Mouse (Mus musculus): Measurements from ENCODE around the gene Slc5a5. TPM values are rescaled to one million over a fixed set of nuclear protein-coding genes. Genes with fewer than 3 reads are reported as not detected.

Gene Slc5a5
- polyA plus RNA-seq, 1 experiment, result 16.0 TPM

DNA sequence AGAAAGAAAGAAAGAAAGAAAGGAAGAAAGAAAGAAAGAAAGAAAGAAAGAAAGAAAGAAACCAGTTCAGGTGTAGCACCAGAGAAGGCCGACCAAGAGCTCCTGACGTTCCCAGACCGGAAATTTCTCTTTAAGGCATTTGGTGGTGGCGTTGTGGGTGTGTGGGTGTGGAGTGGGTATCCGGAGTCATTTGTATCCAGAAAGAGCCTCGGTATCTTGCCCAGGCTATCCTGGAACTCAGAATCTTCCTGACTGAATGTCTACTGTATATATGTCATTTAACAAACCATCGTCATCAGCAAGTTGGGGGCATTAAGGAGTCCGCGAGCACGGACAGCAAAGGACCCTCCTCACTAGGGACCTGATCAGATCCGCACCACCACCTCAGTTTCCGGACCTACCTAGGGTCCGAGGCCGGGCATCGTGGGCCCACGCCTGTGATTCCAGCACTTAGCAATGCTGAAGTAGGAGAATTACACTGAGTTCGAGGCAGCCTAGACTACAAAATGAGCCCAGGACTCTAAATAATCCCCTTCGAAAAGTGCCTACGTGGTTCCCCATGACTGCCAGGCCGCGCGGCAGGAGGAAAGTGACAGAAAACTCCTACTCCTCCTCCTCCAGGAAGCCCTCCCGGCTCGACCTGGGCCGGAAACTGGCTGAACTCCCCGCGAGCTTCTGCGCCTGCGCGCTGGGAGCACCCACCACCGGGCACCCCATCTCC, 19.8 kb downstream of the Slc5a5 start:
- TF ChIP-seq CTCF (IDR thresholded peaks at IDR 0.05; ENCODE audit: extremely low read depth, insufficient read depth, low read length) (no peak), POLR2A (IDR thresholded peaks at IDR 0.05; ENCODE audit: extremely low read depth, insufficient read depth, low read length) (no peak)
- Histone ChIP-seq H3K4me3 (ENCODE audit: insufficient read depth, low read length) (peak overlapping the region; percentile 71), H3K27ac (ENCODE audit: insufficient read depth, low read length) (peak overlapping the region; percentile 31; the same call in 1 of the 2 replicates), H3K4me1 (ENCODE audit: control insufficient read depth, insufficient read depth, low read length) (no peaks in the 10 kb centered on the region)

DNA sequence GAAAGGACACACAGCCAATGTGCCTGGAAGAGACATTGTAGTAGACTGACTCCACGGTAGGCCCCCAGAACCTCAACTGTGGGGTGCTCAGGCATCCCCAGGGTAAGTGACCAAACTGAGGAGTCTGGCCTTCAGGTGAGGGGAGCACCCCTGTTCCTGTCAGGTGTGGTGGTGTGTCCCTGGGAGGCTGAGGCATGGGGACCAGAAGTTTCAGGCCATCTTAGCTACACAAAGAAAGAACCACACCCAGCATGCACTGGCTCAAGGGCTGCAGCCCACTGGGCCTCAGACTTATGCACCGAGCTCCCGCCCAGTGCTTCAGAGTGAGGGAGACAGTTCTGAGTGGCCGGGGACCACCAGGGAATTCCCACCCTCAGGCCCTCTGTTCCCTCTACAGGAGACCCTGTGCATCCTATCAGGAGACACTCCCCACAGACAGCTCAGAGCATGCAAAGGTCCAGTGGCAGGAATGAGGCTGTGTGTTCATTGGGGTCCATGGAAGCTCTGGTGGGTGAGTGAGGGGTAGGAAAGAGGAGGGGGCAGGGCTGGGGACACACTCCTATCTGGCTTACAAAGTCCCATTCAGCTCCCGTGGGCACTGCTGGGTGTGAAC, 21.3 kb downstream of the Slc5a5 start:
- TF ChIP-seq POLR2A (IDR thresholded peaks at IDR 0.05; ENCODE audit: extremely low read depth, insufficient read depth, low read length), result no peak
- TF ChIP-seq CTCF (IDR thresholded peaks at IDR 0.05; ENCODE audit: extremely low read depth, insufficient read depth, low read length), result no peak
- Histone ChIP-seq H3K27ac (ENCODE audit: insufficient read depth, low read length) (no peak overlapping the region), H3K4me1 (ENCODE audit: control insufficient read depth, insufficient read depth, low read length) (no peaks in the 10 kb centered on the region), H3K4me3 (ENCODE audit: insufficient read depth, low read length) (no peak overlapping the region)

DNA sequence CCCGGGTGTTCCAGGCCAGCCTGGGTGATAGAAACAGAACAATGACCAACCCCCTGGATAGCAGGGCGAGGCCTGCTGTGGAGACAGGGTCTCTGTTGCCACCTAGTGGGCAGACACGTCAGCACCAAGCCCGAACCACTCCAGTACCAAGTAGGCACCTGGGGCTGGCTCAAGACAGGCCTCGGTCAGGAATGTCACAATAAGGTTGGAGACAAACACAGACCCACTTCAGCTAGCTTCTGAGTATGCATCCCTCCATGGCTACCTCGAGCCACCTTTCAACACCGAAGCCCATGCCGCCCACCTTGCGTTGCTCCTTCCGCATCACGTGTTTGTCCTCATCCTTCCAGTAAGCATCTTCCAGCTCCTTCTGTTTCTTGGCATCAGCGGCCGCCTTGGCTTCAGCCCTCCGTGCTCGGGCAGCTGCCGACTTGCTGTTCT, 22.9 kb downstream of the Slc5a5 start:
- no peaks in the 10 kb centered on the region; the same call in 1 of the 2 replicates for H3K4me1 ChIP-seq (ENCODE audit: control insufficient read depth, insufficient read depth, low read length)
- no peak overlapping the region for H3K27ac ChIP-seq (ENCODE audit: insufficient read depth, low read length)
- TF ChIP-seq CTCF (IDR thresholded peaks at IDR 0.05; ENCODE audit: extremely low read depth, insufficient read depth, low read length) (peak; percentile 88), POLR2A (IDR thresholded peaks at IDR 0.05; ENCODE audit: extremely low read depth, insufficient read depth, low read length) (no peak)
- H3K4me3 ChIP-seq (ENCODE audit: insufficient read depth, low read length), result no peak overlapping the region

DNA sequence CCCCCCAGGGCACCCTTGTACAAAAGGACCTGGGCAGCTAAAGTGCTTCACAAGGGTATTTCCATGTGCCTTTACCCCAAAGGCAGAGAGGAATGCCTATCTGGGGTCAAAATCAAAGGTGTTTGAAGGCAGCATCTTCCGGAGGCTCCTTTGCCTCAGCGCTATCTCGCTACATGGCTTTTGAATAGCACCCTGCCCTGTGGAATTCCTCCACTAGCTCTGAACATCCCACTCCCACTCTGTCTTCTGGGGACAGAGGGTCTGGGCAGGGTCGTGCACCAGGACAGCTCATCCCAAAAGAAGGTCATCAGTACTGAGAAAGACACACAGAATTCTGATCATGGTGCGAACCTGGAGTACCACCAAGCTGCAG, 23.4 kb downstream of the Slc5a5 start:
- no peak overlapping the region for H3K4me3 ChIP-seq (ENCODE audit: insufficient read depth, low read length)
- no peak overlapping the region for H3K27ac ChIP-seq (ENCODE audit: insufficient read depth, low read length)
- TF ChIP-seq CTCF (IDR thresholded peaks at IDR 0.05; ENCODE audit: extremely low read depth, insufficient read depth, low read length) (no peak), POLR2A (IDR thresholded peaks at IDR 0.05; ENCODE audit: extremely low read depth, insufficient read depth, low read length) (no peak)
- H3K4me1 ChIP-seq (ENCODE audit: control insufficient read depth, insufficient read depth, low read length), result no peaks in the 10 kb centered on the region; the same call in 1 of the 2 replicates

DNA sequence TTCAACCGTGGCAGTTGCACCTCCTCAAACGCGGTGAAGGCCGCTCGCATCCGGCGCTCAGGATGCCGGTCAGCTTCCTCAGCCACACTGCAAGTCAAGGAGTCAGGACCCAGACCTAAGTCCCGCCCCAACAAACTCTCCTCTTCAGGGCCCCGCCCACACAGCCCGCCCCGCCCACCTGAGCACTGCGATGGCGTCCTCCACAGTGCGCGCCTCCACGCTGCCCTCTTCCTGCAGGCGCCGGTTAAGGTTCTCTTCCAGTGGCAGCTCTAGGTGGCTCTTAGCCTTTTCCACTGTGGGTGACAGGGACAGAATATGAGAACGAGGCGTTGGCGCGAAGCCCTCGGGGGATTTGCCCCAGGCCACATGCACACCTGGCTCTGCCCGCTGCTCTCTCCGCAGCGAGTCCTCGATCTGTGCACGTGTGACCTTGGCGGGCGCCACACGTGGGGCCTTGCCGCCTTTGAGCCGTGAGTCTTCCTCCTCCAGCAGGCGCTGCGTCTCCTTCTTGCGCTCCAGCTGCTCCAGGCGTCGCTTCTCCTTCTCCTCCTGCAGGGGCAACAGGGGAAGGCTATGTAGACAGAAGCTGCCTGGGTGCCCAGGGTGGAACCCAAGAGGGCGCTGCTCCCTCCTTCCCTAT, 23.9 kb downstream of the Slc5a5 start:
- Histone ChIP-seq H3K4me1 (ENCODE audit: control insufficient read depth, insufficient read depth, low read length) (no peaks in the 10 kb centered on the region; the same call in 1 of the 2 replicates), H3K4me3 (ENCODE audit: insufficient read depth, low read length) (no peak overlapping the region), H3K27ac (ENCODE audit: insufficient read depth, low read length) (no peak overlapping the region)
- TF ChIP-seq POLR2A (IDR thresholded peaks at IDR 0.05; ENCODE audit: extremely low read depth, insufficient read depth, low read length) (no peak), CTCF (IDR thresholded peaks at IDR 0.05; ENCODE audit: extremely low read depth, insufficient read depth, low read length) (no peak)

DNA sequence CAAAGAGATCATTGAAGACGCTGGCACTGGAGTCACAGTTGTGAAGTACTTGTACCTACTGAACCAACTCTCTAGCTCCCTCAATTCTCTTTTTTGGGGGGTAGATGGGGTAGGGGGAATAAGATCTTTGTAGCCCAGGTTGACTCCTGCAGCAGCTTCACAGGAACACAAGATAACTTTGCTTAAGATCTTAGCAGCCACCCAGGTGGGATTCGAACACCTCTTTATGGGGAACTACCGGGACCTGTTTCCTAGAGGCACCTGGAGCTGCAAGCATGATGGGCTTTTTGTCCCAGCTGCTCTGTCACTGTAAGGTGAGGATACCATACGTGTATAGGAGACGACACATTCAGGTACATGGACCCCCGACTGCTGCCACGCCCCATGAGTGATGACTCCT, 26.0 kb downstream of the Slc5a5 start:
- TF ChIP-seq POLR2A (IDR thresholded peaks at IDR 0.05; ENCODE audit: extremely low read depth, insufficient read depth, low read length) (no peak), CTCF (IDR thresholded peaks at IDR 0.05; ENCODE audit: extremely low read depth, insufficient read depth, low read length) (no peak)
- no peak overlapping the region for H3K4me3 ChIP-seq (ENCODE audit: insufficient read depth, low read length)
- H3K27ac ChIP-seq (ENCODE audit: insufficient read depth, low read length), result no peak overlapping the region
- no peaks in the 10 kb centered on the region; the same call in 1 of the 2 replicates for H3K4me1 ChIP-seq (ENCODE audit: control insufficient read depth, insufficient read depth, low read length)

DNA sequence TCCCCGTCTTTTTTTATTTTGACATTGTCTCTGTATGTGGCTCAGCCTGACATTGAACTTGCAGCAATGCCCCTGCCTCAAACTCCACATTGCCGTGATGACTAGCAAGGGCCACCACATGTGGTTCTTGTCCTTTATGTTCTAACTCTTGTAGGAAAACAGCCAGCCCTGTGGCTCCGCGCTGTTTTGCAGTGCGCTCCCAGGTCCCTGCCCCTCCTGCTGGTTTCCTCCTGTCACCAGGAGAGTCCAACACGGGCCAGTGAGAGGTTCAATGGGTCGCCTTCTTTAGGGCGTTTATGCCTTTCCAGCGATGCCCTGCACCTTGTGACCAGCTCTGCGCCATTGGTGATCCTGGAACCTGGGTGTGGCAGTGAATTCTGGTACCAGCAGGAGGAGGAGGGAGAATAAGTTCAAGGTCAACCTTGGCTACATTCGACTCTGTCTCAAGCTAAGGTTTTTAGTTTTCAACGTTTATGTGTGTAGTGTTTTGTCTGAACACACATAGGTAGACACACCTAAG, 26.5 kb downstream of the Slc5a5 start:
- peak overlapping the region; percentile 43 for H3K4me3 ChIP-seq (ENCODE audit: insufficient read depth, low read length)
- no peaks in the 10 kb centered on the region; the same call in 1 of the 2 replicates for H3K4me1 ChIP-seq (ENCODE audit: control insufficient read depth, insufficient read depth, low read length)
- TF ChIP-seq POLR2A (IDR thresholded peaks at IDR 0.05; ENCODE audit: extremely low read depth, insufficient read depth, low read length) (no peak), CTCF (IDR thresholded peaks at IDR 0.05; ENCODE audit: extremely low read depth, insufficient read depth, low read length) (no peak)
- H3K27ac ChIP-seq (ENCODE audit: insufficient read depth, low read length), result no peak overlapping the region

DNA sequence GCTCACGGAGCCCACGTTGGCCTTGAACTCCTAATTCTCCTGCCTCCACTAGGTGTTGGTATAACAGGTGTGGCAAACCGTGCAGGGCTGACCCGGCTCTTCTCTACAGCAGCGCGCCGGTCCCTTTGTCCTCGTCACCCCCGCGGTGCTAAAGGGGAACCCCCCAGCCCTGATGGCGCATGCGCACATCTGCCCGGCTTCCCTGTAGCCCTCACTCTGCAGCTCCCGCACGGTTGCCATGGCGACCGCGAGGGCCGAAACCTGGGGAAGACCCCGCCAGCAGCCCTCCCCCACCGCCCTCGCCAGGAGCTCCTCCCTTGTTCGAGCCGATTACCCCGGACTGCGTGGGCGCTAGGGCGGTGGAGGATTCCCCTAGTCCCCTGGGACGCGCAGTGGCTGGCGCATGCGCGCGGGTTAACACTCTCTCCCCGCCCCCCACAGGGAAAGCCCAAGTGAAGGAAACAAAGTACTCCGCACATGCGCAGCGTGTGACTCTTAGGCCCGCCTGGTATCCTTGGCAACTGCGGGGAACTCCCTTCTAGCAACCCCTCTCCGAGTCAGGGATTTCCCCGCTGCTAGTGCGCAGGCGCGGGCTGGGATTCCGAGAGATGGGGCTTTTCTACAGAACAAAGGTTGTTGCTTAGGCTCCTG, 27.1 kb downstream of the Slc5a5 start:
- H3K4me3 ChIP-seq (ENCODE audit: insufficient read depth, low read length), result peak overlapping the region; percentile 43
- H3K27ac ChIP-seq (ENCODE audit: insufficient read depth, low read length), result no peak overlapping the region
- H3K4me1 ChIP-seq (ENCODE audit: control insufficient read depth, insufficient read depth, low read length), result no peaks in the 10 kb centered on the region; the same call in 1 of the 2 replicates
- TF ChIP-seq POLR2A (IDR thresholded peaks at IDR 0.05; ENCODE audit: extremely low read depth, insufficient read depth, low read length), result peak; percentile 41; the same call in 1 of the 2 replicates
- TF ChIP-seq CTCF (IDR thresholded peaks at IDR 0.05; ENCODE audit: extremely low read depth, insufficient read depth, low read length), result no peak

DNA sequence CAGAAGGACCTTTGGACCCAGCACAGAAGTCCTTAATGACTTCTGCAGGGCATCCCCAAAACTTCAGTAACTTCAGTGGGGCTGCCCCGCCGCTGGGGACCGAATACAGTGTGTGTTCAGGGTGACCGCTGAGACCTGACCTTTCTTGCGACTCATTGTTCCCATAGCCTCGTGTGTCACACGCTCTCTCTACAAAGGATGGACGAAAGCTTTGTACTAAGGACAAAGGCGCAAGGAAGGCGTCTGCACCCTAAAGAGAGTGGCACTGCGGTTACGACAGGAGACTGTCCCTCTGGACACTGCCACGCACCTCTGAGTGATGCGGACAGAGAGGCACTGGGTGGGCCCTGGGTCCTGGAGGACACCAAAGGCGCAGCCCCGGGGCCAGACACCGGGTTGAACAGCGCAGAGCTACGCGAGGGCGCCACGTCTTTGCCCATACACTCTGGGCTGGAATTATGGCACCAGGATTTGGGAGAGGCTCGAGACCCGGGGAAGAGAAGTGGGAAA, 27.8 kb downstream of the Slc5a5 start:
- TF ChIP-seq POLR2A (IDR thresholded peaks at IDR 0.05; ENCODE audit: extremely low read depth, insufficient read depth, low read length), result no peak
- no peak for TF ChIP-seq CTCF (IDR thresholded peaks at IDR 0.05; ENCODE audit: extremely low read depth, insufficient read depth, low read length)
- Histone ChIP-seq H3K4me3 (ENCODE audit: insufficient read depth, low read length) (peak overlapping the region; percentile 43), H3K4me1 (ENCODE audit: control insufficient read depth, insufficient read depth, low read length) (no peaks in the 10 kb centered on the region; the same call in 1 of the 2 replicates), H3K27ac (ENCODE audit: insufficient read depth, low read length) (no peak overlapping the region)

All from cortical plate, adult 2 months (tissue).